14 mouse cellular contexts compared by ENCODE assay signal in genomic region chr3:144668949-144669348, GRCm38 (mm10). TPM values are rescaled to one million over a fixed set of nuclear protein-coding genes. Genes with fewer than 3 reads are reported as not detected.
DNase-seq lines count a peak whose midpoint lies in the region; ATAC-seq and TF ChIP-seq lines count a peak whose summit lies in the region.
"Had no signal": no experiment of that assay in that cellular context is flagged by ENCODE, and none has a peak within 500 bp of the region (broad histone marks: within the 10 kb centered on the region; RNA-seq: fewer than 3 reads in every experiment).

No protein-coding gene starts in this region.

- WGBS in heart, adult 2 months: 39% methylated on average over 2 of the region's 2 CpGs
- WGBS in midbrain, embryonic 16.5 days: 44% methylated on average over 2 of the region's 2 CpGs
- WGBS in midbrain, embryonic 14.5 days: 25% methylated on average over 2 of the region's 2 CpGs

- H3K27me3 ChIP-seq in heart, adult 2 months (ENCODE audit: control insufficient read depth, insufficient read depth, low read length): no peaks in the 10 kb centered on the region
- no peaks in the 10 kb centered on the region for H3K27me3 ChIP-seq in midbrain, embryonic 16.5 days (ENCODE audit: control insufficient read depth, insufficient read depth, low read depth, low read length)
- H3K27me3 ChIP-seq in midbrain, embryonic 14.5 days (ENCODE audit: control insufficient read depth, insufficient read depth, low read length): no peaks in the 10 kb centered on the region
- H3K27me3 ChIP-seq: forebrain, embryonic 12.5 days had no signal

- no peaks in the 10 kb centered on the region for H3K9me3 ChIP-seq in midbrain, embryonic 16.5 days (replicated peaks; ENCODE audit: control insufficient read depth, low read length, poor library complexity, severe bottlenecking)
- no peaks in the 10 kb centered on the region for H3K9me3 ChIP-seq in midbrain, embryonic 14.5 days (ENCODE audit: control insufficient read depth, low read length)
- H3K9me3 ChIP-seq: forebrain, embryonic 12.5 days had no signal

- DNase-seq in heart, adult 11 months: peak; percentile 82
- DNase-seq in heart, adult 2 months: no peak
- no peak for DNase-seq in midbrain, embryonic 14.5 days
- DNase-seq in left cerebral cortex, adult 18-20 months (ENCODE audit: low spot score in 2 of 2): no peak
- DNase-seq in urinary bladder, adult 2 months (ENCODE audit: low spot score): no peak
- DNase-seq in left cerebral cortex, postnatal 36 days (ENCODE audit: low spot score in 2 of 2): no peak
- DNase-seq: cerebellum, adult 9-11 months; kidney, adult 18-20 months; kidney, postnatal 4 days; spleen, adult 18-20 months had no signal

- TF ChIP-seq EP300 in heart, adult 2 months (IDR thresholded peaks at IDR 0.05; ENCODE audit: insufficient read depth, low read depth, low read length): no peak

- no peak overlapping the region for H3K27ac ChIP-seq in heart, adult 2 months
- H3K27ac ChIP-seq in midbrain, embryonic 16.5 days (ENCODE audit: low read length): 0 out of 2 replicates have a peak overlapping the region, but pooled peaks have one; percentile 26
- H3K27ac ChIP-seq in midbrain, embryonic 14.5 days (replicated peaks; ENCODE audit: low read depth, low read length): no peak overlapping the region
- H3K27ac ChIP-seq in embryonic fibroblast, embryonic 13.5 days (ENCODE audit: insufficient read depth, low read length): peak overlapping the region; percentile 76
- H3K27ac ChIP-seq: forebrain, embryonic 12.5 days; stomach, postnatal 0 days had no signal

- TF ChIP-seq CTCF in heart, adult 2 months (IDR thresholded peaks at IDR 0.05): no peak
- TF ChIP-seq CTCF in embryonic fibroblast, embryonic 13.5 days (IDR thresholded peaks at IDR 0.05; ENCODE audit: borderline replicate concordance, insufficient read depth, low read length): no peak

- no peaks in the 10 kb centered on the region for H3K79me2 ChIP-seq in heart, adult 2 months (replicated peaks; ENCODE audit: control insufficient read depth, insufficient read depth, low read length)

- intact Hi-C loops in heart, adult 2 months (cut with DNase I): no loop called here
- intact Hi-C loops in left cerebral cortex, postnatal 36 days (cut with DNase I): no loop called here

- peaks cover 2% of the 10 kb centered on the region for H3K4me1 ChIP-seq in heart, adult 2 months (ENCODE audit: control insufficient read depth, insufficient read depth, low read length)
- H3K4me1 ChIP-seq in midbrain, embryonic 16.5 days (ENCODE audit: control insufficient read depth, insufficient read depth, low read length): no peaks in the 10 kb centered on the region
- H3K4me1 ChIP-seq in midbrain, embryonic 14.5 days (ENCODE audit: control insufficient read depth, insufficient read depth, low read length): no peaks in the 10 kb centered on the region
- peaks cover 15% of the 10 kb centered on the region; the same call in 1 of the 2 replicates for H3K4me1 ChIP-seq in embryonic fibroblast, embryonic 13.5 days (ENCODE audit: control insufficient read depth, insufficient read depth, low read length)

- no peak overlapping the region for H3K4me2 ChIP-seq in midbrain, embryonic 16.5 days (ENCODE audit: low read length)
- H3K4me2 ChIP-seq in midbrain, embryonic 14.5 days (ENCODE audit: low read length): no peak overlapping the region
- H3K4me2 ChIP-seq: forebrain, embryonic 12.5 days had no signal

- no peak for TF ChIP-seq POLR2A in heart, adult 2 months (IDR thresholded peaks at IDR 0.05; ENCODE audit: insufficient read depth, low read depth, low read length)
- no peak for TF ChIP-seq POLR2A in embryonic fibroblast, embryonic 13.5 days (IDR thresholded peaks at IDR 0.05; ENCODE audit: low read depth, low read length)

- peak; percentile 60; the same call in 1 of the 2 replicates for ATAC-seq in midbrain, embryonic 16.5 days
- ATAC-seq in midbrain, embryonic 14.5 days (ENCODE audit: low FRiP score, low TSS enrichment): no peak

- H3K9ac ChIP-seq in heart, adult 2 months (ENCODE audit: low read depth, low read length): no peak overlapping the region
- H3K9ac ChIP-seq in midbrain, embryonic 16.5 days (ENCODE audit: low read depth, low read length): no peak overlapping the region
- no peak overlapping the region for H3K9ac ChIP-seq in midbrain, embryonic 14.5 days (replicated peaks; ENCODE audit: low read length)
- H3K9ac ChIP-seq: forebrain, embryonic 12.5 days had no signal

- no peak overlapping the region for H3K4me3 ChIP-seq in heart, adult 2 months
- H3K4me3 ChIP-seq in midbrain, embryonic 16.5 days (ENCODE audit: low read depth, low read length): no peak overlapping the region
- H3K4me3 ChIP-seq in midbrain, embryonic 14.5 days (replicated peaks; ENCODE audit: low read depth, low read length): no peak overlapping the region
- no peak overlapping the region for H3K4me3 ChIP-seq in embryonic fibroblast, embryonic 13.5 days (ENCODE audit: insufficient read depth, low read length)
- H3K4me3 ChIP-seq: forebrain, embryonic 12.5 days had no signal

- H3K36me3 ChIP-seq in heart, adult 2 months (ENCODE audit: control insufficient read depth, insufficient read depth, low read length): no peaks in the 10 kb centered on the region
- H3K36me3 ChIP-seq in midbrain, embryonic 16.5 days (ENCODE audit: control insufficient read depth, insufficient read depth, low read length): no peaks in the 10 kb centered on the region
- H3K36me3 ChIP-seq in midbrain, embryonic 14.5 days (ENCODE audit: control insufficient read depth, insufficient read depth, low read length): no peaks in the 10 kb centered on the region
- H3K36me3 ChIP-seq: forebrain, embryonic 12.5 days had no signal

RNA-seq across cellular contexts. Expression of gene Sh3glb1, which starts 51.2 kb away (rescaled TPM):
- 100 to 1,000 TPM; 314 to 407 TPM for total RNA-seq in heart, adult 2 months (2021)
- polyA plus RNA-seq in heart, adult 2 months (2012; rRNA removed): 94.5 and 121 TPM in 2 replicates
- polyA plus RNA-seq in midbrain, embryonic 16.5 days (2015; fragmentation: Nextera tagmentation; extraction: Ambion mirVana): 117 and 118 TPM in 2 replicates
- polyA plus RNA-seq in midbrain, embryonic 14.5 days (2014; fragmentation: Nextera tagmentation; extraction: Ambion mirVana): 110 and 119 TPM in 2 replicates
- polyA plus RNA-seq in embryonic fibroblast, embryonic 13.5 days (2011; ENCODE audit: insufficient read length, low read depth, missing spikeins): 253 and 269 TPM in 2 replicates
- total RNA-seq in left cerebral cortex, adult 18-20 months (2021): 10 to 100 TPM; 56.7 to 59.3 TPM
- 27.1 and 47.8 TPM in 2 replicates for polyA plus RNA-seq in urinary bladder, adult 2 months (2012; rRNA removed)
- total RNA-seq in left cerebral cortex, postnatal 36 days (2021): 10 to 100 TPM; 59.0 to 62.9 TPM

Comparison
In these comparisons a context has a peak if more than half of its experiments do, and no peak if none do; other contexts are left out.
1. H3K27ac ChIP-seq: peak in midbrain, embryonic 16.5 days (single experiment) and embryonic fibroblast, embryonic 13.5 days (single experiment); none in heart, adult 2 months (single experiment) and midbrain, embryonic 14.5 days (single experiment).